Mouse (Mus musculus): ENCODE measurements around the gene Tsen54.
"Not testable (repeated sequence)": the region's sequence is repeated elsewhere in the genome, so short reads cannot be mapped to it uniquely, and the experiment has no call there.

The Tsen54 gene

DNA sequence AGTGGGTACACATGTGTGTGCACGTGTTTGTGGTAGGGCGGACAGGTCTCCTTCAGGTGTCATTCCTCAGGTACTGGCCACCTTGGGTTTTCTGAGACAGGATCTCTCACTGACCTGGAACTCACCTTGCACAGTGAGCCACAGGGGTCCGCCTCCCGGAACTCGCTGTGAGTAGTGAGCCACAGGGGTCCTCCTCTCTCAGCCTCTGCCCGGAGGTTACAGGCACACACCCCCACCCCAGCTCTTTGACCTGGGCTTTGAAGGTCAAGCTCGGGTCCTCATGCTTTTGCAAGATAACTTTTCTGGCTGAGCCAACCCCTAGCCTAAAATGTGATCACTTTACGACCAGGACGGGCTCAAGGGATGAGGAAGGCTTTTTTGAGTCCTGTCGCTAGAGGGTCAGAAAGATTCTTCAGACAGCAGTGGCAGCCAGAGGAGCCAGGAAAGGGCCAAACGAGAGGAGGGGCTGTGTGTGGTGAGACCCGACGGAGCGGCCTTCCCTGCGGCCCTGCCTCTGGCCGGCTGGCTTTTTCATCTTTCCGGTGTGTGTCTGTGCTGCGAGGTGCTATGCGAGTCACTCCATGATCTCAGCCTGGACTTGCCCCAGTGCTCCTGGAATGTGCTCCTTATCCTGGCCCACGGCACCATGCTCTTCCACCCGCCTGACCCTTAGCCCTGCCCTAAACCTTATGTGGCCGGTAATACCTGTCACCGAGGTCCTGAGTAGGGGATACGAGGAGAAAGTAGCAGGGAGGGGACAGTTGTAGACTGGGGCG lies 16.2 kb downstream of the Tsen54 start:
- peak; percentile 79 for DNase-seq (ENCODE audit: low spot score)

DNA sequence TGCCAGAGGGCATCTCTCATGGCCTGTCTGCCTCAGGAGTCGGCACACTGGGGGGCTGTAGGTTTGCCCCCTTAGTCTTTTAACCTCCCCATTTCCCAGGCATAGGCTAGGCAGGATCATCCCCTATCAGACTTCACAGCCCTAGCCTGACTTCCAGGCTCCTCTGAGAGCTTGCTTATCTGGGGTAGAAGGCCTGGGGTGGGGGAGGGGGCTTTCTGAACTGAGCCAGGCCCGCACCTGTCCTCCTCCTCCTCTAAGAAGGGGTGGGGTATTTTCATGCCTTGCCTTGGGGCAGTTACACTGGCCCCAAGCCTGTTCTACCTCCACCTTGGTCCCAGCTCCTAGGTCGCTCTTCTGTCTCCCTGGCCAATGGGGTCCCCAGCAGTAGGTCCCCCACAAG lies 17.0 kb downstream of the Tsen54 start:
- DNase-seq (ENCODE audit: low spot score), result peak; percentile 75

DNA sequence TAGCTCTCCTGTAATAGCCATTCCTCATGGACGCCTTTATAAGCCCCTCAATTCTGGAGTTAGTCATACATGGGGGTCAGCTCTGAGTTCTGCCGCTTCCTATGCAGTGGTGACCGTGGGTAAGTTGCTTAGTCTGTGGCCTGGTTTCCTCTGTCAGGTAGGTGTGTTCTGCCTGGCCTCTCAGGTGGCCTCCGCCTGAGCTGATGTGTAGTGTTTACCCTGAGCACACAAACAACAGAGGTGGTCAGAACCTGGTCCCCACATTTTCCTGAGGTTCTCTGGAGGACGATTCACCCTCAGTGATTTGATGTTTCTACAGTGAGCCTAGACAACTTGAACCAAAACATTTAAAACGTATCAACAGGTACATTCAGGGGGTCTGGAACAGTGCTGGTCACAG lies 17.5 kb downstream of the Tsen54 start:
- peak; percentile 65 for DNase-seq (ENCODE audit: low spot score)

DNA sequence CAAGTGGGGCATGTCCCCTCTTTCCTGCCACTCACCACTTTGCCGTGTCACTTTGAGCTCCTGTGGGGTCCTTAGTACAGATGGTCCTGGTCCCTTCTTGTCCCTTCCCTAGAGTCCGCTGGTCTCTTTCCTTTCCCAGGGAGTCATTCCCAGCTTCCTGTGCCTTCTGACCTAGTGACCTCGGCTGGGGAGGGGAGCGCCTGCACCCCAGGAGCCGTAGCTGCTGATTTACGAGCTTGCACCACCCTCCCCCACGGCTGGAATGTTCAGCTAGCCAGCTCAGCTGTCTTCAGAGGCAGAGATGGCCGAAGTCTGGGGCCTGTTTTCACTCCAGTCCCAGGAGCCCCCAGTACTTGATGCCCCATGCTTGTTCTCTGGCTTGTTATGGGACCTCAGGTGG lies 18.0 kb downstream of the Tsen54 start:
- DNase-seq (ENCODE audit: low spot score), result peak; percentile 92

DNA sequence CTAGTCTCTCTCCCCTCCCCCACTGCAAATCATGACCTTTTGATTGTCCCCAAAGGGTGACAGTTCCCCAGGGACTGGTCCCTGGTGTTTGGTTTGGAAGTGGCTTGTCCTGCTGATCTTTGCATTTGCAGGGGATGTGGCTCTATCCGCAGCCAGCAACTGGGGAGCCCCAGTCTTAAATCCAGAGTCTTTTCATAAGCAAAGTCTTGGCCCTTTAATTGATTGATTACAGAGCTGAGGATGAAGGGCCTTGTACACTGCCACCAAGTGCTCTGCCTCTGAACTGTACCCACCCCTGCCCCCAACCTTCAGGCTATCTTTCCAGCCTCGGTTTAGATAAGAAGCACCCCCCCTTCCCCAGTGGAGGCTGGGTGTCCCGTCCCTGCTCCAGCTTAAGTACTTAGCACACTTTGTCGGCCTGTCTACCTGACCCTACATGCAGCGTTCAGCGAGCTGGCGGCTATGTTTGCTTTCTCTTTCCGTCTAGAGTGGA lies 18.5 kb downstream of the Tsen54 start:
- DNase-seq (ENCODE audit: low spot score), result peak; percentile 76

DNA sequence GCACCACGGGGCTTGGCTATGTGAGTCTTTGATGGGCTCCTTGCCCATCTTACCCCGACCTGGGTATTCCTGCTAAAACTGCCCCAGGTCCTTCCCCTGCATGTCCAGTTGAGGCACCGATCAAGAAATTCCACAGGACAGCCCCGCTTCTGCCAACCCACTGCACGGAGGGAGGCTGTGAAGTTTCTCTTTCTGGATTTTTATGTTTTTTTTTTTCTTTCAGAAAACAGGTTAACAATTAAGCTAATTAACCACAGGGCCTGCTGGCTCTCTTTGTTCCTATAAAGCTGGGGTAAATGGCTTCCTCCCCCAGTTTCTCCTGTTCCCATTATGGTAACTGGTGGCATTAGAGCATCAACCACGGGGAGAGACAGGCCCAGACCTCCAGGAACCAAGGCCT lies 19.5 kb downstream of the Tsen54 start:
- no peak for DNase-seq (ENCODE audit: low spot score)

DNA sequence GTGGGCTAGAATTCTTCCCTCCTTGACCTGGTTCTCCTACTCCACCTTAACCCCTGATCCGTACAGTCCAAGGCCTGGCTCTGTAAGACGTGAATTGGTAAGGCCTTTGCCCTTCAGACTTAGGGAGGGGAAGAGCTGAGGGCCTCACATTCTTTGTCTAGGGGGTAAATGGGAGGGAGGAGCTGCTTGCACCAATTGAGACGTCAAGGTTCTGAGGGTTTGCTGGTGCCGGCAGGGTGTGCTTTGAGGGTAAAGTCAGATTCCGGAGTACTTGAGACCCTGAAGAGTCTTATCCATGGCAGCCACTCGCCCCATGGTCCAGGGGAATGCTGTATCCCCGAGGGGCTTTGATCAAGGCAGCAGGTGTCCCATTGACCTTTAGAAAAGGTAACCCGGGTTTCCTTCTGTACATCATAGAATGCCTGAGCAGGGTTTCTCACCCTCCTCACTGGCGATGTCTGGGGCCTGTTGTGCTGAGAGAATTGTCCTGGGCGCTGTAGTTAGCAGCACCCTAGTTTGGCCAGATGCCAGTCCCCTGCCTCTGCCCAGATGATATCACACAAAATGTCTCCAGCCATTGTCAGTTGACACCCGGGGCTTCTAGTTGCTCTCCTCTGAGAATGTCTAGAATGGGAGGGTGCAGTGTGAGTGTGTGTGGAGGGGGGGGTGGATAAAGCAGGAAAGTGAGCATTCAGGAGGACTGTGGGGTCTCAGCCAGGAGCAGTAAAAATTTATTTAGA lies 22.3 kb downstream of the Tsen54 start:
- no peak for DNase-seq (ENCODE audit: low spot score)

DNA sequence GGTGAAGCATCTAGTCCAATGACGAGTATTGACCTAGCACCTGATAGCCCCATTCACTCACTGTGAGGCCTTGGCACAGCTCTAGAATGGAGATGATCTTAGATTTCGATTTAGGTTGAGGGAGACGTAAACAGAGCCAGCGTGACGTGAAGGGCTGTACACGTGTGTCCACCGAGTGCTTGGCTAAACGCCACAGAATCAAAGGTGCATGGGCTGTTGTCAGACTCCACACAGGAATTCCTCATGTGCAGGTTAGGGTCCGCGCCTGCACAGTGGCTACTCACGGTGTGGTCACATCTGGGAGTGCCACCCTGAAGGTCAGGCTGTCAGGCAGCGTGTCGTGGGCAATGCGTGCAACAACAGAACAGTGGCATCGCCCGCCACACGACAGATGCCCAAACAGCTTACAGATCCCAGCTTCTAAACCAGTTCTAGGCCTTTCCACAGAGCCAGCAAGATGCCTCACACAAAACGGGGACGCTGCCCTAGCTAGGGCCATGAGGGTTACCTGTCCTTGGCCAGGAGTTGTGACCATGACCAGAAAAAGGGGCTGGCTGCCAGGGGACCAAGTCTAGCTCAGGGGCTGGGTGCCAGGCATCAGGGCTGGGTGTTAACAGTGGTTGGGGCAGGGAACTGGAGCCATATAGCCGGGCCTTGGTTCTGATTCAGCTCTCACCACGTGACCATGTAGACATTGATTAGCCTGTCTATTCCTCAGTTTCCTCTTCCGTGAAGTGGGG lies 23.3 kb downstream of the Tsen54 start:
- no peak for DNase-seq (ENCODE audit: low spot score)

DNA sequence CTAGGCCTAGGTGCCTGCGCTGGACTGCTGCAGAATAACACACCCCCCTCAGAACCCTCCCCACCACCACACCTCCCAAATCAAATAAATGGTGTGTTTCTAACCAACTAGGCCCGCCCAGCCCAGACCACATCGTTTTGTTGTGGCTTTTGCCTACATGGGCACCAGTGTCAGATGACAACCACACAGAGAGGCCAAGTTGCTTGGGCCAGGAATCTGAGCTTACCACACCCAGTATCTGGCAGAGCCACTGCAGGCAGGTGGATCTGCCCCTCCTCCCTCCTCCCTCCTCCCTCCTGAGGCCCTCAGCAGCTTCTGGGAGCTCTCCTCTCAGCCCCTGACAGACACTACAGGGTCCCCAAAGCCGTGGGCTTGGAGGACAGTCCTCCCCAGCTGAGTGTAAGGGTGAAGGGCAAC lies 24.4 kb downstream of the Tsen54 start:
- DNase-seq (ENCODE audit: low spot score), result peak; percentile 47

DNA sequence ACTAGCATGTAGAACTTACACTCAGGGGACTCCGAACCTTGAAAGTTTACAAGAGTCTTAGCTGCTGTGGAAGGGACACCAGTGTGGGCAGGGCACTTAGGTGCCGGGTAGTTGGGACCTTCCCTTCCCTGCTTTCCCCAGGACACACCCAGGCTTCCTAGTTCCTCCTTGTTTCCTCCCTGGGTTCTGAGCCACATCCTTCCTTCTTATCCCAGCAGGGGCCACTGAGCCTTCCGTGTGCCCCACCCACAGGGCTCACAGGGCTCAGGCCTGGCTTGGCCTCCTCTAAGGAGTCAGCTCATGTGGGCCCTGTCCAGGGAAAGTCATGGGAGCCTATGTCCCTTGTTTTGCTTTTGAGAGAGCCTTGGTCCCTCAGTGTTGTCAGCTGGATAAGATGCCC lies 25.2 kb downstream of the Tsen54 start:
- no peak for DNase-seq (ENCODE audit: low spot score)

DNA sequence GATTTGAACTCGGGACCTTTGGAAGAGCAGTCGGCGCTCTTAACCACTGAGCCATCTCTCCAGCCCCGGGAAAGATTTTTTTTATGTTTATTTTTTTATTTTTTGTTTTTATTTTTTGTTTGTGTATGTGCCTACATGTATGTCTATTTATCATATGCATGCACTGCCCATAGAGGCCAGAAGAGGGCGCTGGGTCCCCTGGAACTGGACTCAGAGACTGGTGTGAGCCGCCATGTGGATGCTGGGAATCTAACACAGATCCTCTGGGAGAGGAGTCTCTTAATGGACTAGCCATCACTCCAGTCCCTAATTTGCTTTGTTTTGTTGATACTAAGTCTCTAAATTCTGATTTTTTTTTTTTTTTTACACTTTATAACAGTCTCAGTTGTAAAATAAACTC lies 26.5 kb downstream of the Tsen54 start:
- DNase-seq (ENCODE audit: low spot score), result no peak

DNA sequence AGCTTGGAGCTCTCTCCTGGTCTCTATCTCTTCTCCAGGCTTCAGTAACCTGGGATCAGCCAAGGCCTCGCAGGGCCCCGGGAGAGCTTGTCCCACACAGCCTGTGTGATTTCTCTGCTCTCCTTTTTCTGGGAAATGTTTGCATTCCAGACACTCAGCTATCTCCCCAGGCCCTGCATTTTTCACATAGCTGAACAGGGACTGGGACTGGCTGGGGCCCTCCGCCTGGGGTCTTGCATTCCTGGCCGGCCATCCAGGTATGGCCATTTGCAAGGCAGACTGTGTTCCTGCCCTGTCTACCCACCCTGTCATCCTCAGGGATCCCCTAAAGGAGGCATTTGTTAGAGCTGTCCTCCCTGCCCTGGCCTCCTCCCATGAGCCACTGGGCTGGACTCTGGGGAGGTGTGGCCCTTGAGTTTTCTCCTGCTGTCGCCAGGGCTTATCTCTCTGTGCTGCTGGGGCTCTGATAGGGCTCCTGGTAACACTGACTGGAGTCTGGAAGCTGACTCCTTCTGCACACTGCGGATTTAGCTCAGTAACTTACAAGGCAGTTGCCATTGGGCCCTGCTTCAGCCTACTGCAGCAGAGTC lies 27.5 kb downstream of the Tsen54 start:
- peak; percentile 91 for DNase-seq (ENCODE audit: low spot score)

DNA sequence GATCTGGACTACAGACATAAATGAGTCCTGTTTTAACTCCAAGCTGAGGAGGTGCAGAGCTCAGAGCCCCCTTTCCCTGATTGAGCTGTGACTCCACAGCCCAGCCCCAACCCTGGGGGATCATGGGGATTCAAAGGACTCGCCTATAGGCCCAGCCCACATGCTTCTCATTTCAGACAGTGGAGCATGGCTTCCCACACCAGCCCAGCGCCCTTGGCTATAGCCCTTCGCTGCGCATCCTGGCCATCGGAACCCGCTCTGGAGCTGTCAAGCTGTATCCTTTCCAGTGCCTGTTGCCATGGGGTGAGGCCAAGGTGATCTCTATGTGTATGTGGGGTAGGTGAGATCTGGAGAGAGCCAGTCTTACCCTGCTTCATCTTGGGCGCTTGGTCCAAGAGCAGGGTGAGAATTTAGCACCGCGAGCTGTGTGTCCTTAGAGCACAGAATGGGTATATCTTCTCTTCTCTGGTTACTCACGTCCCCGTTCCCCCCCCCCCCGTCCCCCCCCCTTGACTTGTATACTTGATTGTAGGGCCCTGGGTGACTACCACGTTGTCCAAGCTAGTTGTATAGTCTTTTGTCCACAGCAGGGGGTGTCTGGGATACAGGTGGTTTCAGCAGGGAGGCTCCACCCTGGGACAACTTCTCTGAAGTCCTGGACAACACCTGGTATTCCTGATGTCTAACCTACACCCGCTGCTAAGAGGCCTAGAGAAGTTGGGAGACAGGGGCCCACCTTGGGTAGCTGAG lies 28.8 kb downstream of the Tsen54 start:
- no peak for DNase-seq (ENCODE audit: low spot score)

DNA sequence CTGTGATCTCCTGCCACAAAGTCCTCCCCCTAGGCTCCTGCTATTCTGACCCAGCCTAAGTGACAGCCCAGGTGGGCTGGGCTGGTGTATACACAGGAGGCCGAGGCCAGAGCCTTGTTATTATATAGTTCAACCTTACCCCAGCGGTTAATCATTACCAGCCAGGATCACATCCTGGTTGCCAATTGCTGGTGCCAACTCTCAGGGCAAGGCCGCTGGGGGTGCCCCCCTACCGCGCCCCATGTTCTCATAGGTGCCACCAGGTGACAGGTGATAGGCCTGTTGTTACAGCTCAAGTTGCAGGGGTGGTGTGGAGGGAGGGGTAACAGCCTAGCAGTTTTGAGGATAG lies 29.3 kb downstream of the Tsen54 start:
- no peak for DNase-seq (ENCODE audit: low spot score)

DNA sequence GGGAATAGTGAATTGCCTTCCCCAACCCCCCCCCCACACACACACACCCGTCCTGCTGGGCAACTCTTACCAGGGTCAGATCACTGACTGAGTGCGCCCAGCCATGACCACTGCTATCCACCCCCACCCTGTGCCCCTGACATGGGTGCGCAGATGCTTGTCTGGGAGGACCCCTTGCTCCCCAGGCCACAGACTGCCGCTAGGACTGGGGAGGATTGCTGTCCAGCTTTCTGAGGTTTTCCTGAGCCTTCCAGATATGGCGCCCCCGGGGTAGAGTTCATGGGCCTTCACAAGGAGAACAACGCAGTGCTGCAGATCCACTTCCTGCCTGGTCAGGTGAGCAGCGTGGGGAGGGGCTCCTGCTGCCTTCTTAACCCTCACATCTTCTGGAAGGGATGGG lies 29.7 kb downstream of the Tsen54 start:
- no peak for DNase-seq (ENCODE audit: low spot score)

DNA sequence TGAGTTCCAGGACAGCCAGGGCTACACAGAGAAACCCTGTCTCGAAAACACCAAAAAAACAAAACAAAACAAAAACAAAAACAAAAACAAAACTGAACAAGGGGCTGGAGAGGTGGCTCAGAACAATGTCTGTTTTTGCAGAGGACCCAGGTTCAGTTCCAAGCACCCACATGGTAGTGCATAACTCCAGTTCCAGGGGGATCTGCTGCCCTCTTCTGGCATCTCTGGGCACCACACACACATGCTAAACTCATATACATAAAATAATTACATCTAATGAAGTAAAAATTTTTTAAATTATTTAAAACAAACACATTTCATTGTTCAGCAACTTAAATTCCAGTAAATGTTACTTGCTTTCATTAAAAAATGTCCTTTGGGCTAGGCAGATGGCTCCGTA lies 31.3 kb downstream of the Tsen54 start:
- DNase-seq (ENCODE audit: low spot score), result no peak

DNA sequence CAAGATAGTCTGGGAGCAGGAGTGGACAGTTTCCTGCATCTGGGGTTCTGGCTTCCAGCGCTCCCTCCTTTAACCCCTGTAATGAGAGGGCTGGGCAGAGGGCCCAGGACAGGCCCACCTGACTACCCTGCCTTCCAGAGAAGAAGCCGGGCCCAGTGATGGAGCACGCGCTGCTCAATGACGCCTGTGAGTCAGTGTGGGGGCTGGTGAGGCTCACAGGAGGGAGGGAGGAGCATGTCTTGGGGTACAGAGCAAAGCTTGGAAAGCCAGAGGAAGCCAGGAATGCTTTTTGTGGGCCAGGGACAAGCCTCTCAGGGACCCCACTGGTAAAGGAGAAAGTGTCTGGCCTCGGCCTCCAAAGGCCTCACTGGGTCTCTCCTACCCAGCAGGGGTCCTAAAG lies 40.1 kb downstream of the Tsen54 start:
- DNase-seq (ENCODE audit: low spot score), result no peak

DNA sequence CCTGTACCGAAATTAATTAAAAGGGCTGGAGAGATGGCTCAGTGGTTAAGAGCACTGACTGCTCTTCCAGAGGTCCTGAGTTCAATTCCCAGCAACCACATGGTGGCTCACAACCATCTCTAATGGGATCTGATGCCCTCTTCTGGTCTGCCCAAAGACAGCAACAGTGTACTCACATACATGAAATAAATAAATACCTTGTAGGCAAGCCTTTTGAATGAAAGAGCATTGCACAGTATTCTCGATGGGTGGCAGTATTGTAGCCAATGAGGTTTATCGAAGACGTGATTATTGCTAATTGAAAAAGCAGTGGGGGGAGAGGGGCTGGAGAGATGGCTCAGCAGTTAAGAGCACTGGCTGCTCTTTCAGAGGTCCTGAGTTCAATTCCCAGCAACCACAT lies 42.6 kb downstream of the Tsen54 start:
- DNase-seq (ENCODE audit: low spot score), result not testable (repeated sequence)

DNA sequence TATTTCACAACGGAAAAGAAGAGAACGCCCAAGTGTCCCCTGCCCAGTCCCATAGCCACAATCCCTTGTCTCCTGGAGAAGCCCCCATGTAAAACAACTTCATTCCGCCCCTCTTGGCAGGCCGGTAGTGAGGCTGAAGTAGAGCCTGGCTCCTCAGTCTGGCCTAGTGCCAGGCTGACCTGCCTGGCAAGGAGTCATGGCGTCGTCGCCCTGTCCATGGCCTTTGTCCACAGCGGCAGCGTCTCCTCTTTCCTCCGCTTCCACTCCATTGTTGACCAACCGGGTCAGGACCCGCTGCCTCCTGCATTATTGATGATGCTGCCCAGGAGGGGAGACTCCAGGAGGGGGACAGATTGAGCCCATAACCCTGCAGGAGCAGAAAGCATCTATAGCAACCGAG lies 43.4 kb downstream of the Tsen54 start:
- no peak for DNase-seq (ENCODE audit: low spot score)

DNA sequence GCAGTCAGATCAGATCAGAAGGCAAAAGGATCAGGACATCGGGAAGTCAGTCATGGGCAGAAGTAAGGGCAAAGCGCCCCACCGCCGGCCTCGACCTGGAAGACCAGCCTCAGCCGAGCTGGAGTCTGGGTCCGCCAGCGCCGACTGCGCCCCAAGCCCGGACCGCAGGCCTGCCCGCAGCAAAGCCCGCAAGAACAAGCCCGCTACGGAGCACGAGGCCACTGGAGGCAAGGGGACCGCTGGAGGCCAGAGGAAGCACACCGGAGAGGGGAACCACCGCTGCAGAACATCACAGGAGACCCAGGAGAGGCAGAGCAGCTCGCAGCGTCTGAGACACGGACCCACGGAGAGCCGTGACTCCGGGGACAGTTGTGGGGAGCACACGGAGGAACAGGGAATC lies 43.8 kb downstream of the Tsen54 start, which contains the start of gene Myo15b:
Myo15b (plus strand) TSS at position 53 of the 400 bp plus-strand sequence.
- no peak for DNase-seq (ENCODE audit: low spot score)

DNA sequence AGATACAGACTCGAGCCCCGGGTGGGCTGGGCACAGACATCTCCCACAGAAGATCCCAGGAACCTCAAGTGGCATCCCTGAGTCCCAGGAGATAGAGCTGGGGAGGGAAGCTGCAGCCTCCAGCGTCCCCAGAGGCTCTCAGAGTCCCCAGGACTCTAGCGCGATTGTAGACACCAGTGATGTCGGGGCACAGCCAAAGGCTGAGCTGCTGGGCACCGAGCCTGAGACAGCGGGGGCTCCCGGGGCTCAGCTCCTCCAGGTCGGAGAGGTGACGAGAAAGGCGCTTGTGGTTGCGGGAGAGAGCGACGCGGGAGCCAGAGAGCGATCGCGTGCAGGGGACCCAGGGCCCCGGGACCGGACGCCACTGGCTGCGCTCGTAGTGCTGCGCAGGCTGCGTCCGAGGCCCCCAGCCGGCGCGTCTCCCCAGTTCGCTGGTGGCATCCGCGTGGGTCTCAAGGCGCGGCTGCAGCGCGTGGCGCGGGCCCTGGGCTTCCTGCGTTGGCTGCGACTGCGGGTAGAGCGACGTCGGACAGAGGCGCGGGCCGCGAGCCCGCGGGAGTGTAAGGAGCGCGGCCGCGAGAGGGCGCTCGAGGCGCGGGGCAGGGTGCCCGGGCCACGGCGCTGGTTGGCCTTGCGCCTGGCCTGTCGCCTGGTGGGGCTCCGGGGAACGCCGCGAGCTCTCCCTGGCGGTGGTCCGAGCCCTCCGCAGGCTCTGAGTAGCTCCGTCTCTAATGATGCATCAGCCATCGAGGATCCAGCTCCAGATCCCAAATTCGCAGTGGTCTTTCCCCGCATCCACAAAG lies 44.8 kb downstream of the Tsen54 start:
- peak; percentile 78 for DNase-seq (ENCODE audit: low spot score)

Measured in yolk sac, embryonic 10.5 days (tissue).